Mouse (Mus musculus) neural tube, embryonic 11.5 days (tissue): ENCODE results near the gene Hook2. TPM values are rescaled to one million over a fixed set of nuclear protein-coding genes. Genes with fewer than 3 reads are reported as not detected.

Experiments
- ATAC-seq: fragments of 200-750 bp; cut with Nextera tagmentation; 2 replicates; pipeline ENCODE4 v1.8.0; 2017; ENCODE audit warnings: moderate number of reproducible peaks, mild to moderate bottlenecking, moderate TSS enrichment, moderate library complexity; ENCODE audit not compliant: insufficient read depth, low FRiP score, low TSS enrichment
- DNase-seq: peaks from one replicate; pipeline ENCODE4 v3.0.0-alpha.2; 2015; ENCODE audit warnings: low spot score
- H3K27ac ChIP-seq: fragments of 300-500 bp; sonication (generic); 2 replicates; pipeline ENCODE4 v1.5.1; 2014; ENCODE audit warnings: low read depth, mild to moderate bottlenecking, low read length
- H3K27me3 ChIP-seq: fragments of 300-500 bp; sonication (generic); 2 replicates; pipeline ENCODE4 v1.6.1; 2014; ENCODE audit warnings: mild to moderate bottlenecking, low read length, mixed read lengths; ENCODE audit not compliant: control insufficient read depth, insufficient read depth
- H3K36me3 ChIP-seq: fragments of 300-500 bp; sonication (generic); 2 replicates; pipeline ENCODE4 v1.6.1; 2014; ENCODE audit warnings: mild to moderate bottlenecking, low read length, moderate library complexity, mixed read lengths; ENCODE audit not compliant: control insufficient read depth, insufficient read depth
- H3K4me1 ChIP-seq: fragments of 300-500 bp; sonication (generic); 2 replicates; pipeline ENCODE4 v1.6.1; 2014; ENCODE audit warnings: low read length, mixed read lengths; ENCODE audit not compliant: control insufficient read depth, insufficient read depth
- H3K4me2 ChIP-seq: fragments of 300-500 bp; sonication (generic); 2 replicates; pipeline ENCODE4 v1.6.1; 2014; ENCODE audit warnings: low read depth, mild to moderate bottlenecking, moderate library complexity
- H3K4me3 ChIP-seq: fragments of 300-500 bp; sonication (generic); 2 replicates; pipeline ENCODE4 v1.5.1; 2014; ENCODE audit warnings: low read depth, low read length
- H3K9ac ChIP-seq: fragments of 300-500 bp; sonication (generic); 2 replicates; pipeline ENCODE4 v1.6.1; 2014; ENCODE audit warnings: mild to moderate bottlenecking, low read length
- H3K9me3 ChIP-seq: fragments of 300-500 bp; sonication (generic); 2 replicates; pipeline ENCODE4 v1.6.1; 2016; ENCODE audit warnings: low read length; ENCODE audit not compliant: control insufficient read depth
- WGBS: fragments of 180-500 bp; shearing (Covaris S2); extraction: QIAGEN DNeasy Blood & Tissue Kit; methylation state at CpG from one replicate; pipeline ENCODE4 v1.1.7; 2014; 5-methylcytosine and 5-hydroxymethylcytosine counted together
- polyA plus RNA-seq: library from polyadenylated mRNA; unstranded; fragments of >200 nt; fragmentation: Nextera tagmentation; extraction: Ambion mirVana; gene quantifications from 2 replicates; pipeline ENCODE4 v1.2.1, GENCODE M21; 2014

Hook2 gene
- polyA plus RNA-seq, 1 experiment from 2014 or later = 12.9 TPM

DNA sequence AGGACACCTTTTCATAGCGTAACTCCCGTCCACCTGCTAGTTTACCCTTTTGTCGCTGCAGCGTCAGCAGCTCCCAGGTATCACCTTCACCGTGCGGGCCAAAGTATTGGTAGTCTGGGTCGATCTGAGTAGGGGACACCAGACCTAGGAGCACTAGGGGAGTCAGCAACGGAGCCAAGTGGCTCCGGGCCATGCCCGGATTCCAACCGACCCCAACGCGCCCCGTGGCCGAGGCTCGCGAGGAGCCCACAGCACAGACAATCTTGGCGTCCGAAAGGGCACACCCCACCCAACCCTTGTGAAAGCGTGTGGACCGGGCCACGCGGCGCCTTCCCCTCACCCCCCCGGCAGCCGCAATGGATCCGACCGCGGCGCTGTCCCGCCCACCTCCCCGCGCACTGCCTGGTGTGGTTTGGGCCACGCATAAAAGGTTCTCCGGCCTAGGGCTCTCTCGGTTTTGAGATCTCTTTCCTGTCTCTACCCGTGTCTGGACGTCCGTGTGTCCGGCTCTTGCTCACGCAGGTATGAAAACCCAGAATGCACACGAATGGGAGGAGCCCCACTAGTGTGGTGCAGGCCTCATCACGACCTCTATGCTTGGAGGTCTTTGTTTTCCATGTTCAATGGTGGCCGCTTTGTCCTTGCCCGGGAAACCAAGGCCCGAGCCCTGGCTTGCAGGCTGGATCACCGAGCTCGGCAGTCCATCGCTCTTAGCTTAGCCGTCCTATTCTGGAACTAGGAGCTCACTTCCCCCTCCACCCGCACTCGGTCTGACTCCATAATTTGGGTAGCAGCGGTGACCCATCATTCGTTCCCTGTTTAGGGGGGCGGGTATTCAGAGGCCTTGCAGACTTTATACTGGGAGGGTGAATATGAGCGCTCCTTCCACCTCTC lies 20.9 kb upstream of the Hook2 start, which contains the start of the genes Gm49661, Prdx2 and Rnaseh2a:
Gene Gm49661 (minus strand): TSS at position 193 of the 894 bp plus-strand sequence.
Gene Prdx2 (plus strand): TSS at position 347 of the 894 bp plus-strand sequence.
Gene Rnaseh2a (minus strand): TSS at position 527 of the 894 bp plus-strand sequence.
- H3K4me3 ChIP-seq = peak within 1 kb of the TSS; percentile 77
- peak within 1 kb of the TSS; percentile 74 for H3K27ac ChIP-seq
- no peaks in the 10 kb centered on the region for H3K27me3 ChIP-seq
- no peaks in the 10 kb centered on the region; the same call in 1 of the 2 replicates for H3K36me3 ChIP-seq
- peaks cover 16% of the 10 kb centered on the region for H3K4me1 ChIP-seq
- H3K9ac ChIP-seq = peak within 1 kb of the TSS; percentile 97
- WGBS = under 1% methylated on average over 56 of the region's 56 CpGs
- no peaks in the 10 kb centered on the region for H3K9me3 ChIP-seq
- peak within 1 kb of the TSS; percentile 83 for H3K4me2 ChIP-seq
- DNase-seq (peak; percentile 86), ATAC-seq (peak; percentile 59)

DNA sequence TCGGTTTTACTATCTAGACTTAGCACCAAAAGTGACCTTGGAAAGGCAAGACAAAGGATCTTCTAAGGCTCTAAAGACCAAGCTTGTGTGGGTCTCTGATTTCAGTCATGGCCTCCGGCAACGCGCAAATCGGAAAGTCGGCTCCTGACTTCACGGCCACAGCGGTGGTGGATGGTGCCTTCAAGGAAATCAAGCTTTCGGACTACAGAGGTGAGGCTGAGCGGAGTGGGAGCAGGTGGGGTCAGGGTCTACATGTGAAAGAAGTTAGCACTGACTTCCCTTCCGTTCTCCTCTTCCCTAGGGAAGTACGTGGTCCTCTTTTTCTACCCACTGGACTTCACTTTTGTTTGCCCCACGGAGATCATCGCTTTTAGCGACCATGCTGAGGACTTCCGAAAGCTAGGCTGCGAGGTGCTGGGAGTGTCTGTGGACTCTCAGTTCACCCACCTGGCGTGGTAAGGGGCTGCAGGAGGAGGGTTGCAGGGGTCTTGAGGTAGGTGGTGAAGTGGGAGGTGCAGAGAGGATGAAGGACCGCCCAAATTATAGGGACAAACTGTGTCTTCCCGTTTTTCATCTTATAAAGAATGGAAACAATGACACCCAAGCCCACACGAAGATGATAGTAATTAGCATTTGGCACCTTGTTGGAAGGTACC lies 20.1 kb upstream of the Hook2 start:
- peaks cover 11% of the 10 kb centered on the region for H3K4me1 ChIP-seq
- WGBS = 13% methylated on average over 21 of the region's 21 CpGs
- no peak for DNase-seq

DNA sequence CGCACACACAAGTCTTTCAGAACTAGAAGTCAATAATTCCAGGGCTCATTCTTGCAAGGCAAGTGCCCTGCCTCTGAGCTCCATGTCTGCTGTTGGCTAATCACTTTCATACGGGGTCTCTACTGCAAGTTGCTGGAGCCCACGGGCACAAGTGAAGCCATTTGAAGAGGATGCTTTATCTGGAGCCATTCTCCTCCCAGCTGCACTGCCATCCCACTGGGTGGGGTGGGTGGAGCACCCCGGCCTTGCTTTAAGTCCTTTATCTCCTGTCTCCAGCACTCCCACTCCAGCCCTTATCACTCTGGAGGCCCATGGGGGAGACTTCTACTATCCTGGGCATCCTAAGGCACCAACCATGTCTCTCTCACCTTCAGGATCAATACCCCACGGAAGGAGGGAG lies 19.5 kb upstream of the Hook2 start:
- Histone ChIP-seq H3K36me3 (no peaks in the 10 kb centered on the region; the same call in 1 of the 2 replicates), H3K4me2 (peak overlapping the region; percentile 83), H3K4me1 (peaks cover 9% of the 10 kb centered on the region), H3K27ac (no peak overlapping the region), H3K4me3 (peak overlapping the region; percentile 77), H3K9me3 (no peaks in the 10 kb centered on the region), H3K9ac (peak overlapping the region; percentile 97), H3K27me3 (no peaks in the 10 kb centered on the region)
- no peak for DNase-seq
- 76% methylated on average over 5 of the region's 5 CpGs for WGBS
- no peak for ATAC-seq

More for the DNA sequence above, 20.1 kb upstream of the Hook2 start:
- peak overlapping the region; percentile 83 for H3K4me2 ChIP-seq
- H3K36me3 ChIP-seq = no peaks in the 10 kb centered on the region; the same call in 1 of the 2 replicates
- ATAC-seq = no peak
- H3K27ac ChIP-seq = peak overlapping the region; percentile 74
- peak overlapping the region; percentile 97 for H3K9ac ChIP-seq
- peak overlapping the region; percentile 77 for H3K4me3 ChIP-seq
- H3K9me3 ChIP-seq = no peaks in the 10 kb centered on the region
- H3K27me3 ChIP-seq = no peaks in the 10 kb centered on the region

DNA sequence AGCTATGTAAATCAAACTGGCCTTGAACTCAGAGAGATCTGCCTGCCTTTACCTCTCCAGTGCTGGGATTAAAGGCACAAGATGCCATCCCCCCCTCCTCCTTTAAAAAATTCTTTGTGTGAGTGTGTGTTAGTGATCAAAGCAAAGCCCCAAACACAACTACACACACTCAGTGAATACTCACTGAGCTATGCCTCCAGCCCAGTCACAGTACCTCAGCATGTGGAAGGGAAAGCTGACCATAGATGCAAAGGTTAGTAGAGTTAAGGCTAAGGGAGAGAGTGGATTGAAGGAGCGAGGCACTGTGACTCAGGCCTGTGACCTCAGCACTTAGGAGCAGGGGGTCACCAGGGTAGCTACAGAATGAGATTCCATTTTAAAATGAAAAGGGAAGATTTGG lies 17.3 kb upstream of the Hook2 start:
- peaks cover 13% of the 10 kb centered on the region for H3K27me3 ChIP-seq
- ATAC-seq (no peak), DNase-seq (no peak)
- H3K4me3 ChIP-seq = no peak overlapping the region
- peaks cover 22% of the 10 kb centered on the region for H3K4me1 ChIP-seq
- no peaks in the 10 kb centered on the region for H3K9me3 ChIP-seq
- no peak overlapping the region for H3K4me2 ChIP-seq
- no peak overlapping the region for H3K27ac ChIP-seq
- no peak overlapping the region for H3K9ac ChIP-seq
- no peaks in the 10 kb centered on the region; the same call in 1 of the 2 replicates for H3K36me3 ChIP-seq
- 94% methylated on average over 1 of the region's 1 CpGs for WGBS

DNA sequence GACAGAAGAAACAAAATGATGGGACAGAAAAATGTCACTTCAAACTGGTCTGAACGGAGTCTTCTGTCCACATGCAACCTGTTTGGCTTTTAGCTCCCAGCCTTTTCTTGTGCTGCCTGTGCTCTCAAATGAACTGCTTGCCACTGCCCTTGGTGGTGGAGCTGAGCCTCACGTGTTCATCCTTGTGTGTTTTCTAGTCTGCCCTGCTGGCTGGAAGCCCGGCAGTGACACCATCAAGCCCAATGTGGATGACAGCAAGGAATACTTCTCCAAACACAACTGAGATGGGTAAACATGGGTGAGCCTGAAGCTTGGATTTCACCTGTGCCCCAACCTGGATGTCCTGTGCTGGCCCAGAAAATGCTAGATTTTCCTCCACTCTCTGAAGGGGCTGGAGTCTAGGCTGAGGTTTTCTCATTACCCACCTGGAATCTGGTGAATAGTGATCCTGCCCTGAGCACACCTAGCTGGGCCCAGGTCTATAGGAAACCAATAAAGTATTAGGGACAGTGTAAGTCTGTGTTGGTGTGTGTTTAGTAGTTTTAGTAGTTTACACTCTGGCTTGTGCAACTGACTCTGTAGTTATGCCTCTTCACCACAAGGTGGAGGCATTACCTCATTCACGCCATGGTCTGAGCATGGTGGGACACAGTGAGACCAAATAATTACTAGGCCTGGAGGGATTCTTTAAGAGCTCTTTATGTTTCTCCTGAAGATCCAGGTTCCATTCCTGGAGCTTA lies 16.4 kb upstream of the Hook2 start:
- no peak overlapping the region for H3K27ac ChIP-seq
- DNase-seq = peak; percentile 57
- peaks cover 29% of the 10 kb centered on the region for H3K4me1 ChIP-seq
- no peak overlapping the region for H3K9ac ChIP-seq
- no peak overlapping the region for H3K4me2 ChIP-seq
- H3K9me3 ChIP-seq = no peaks in the 10 kb centered on the region
- no peak for ATAC-seq
- H3K4me3 ChIP-seq = no peak overlapping the region
- peaks cover 21% of the 10 kb centered on the region for H3K27me3 ChIP-seq
- no peaks in the 10 kb centered on the region; the same call in 1 of the 2 replicates for H3K36me3 ChIP-seq
- 68% methylated on average over 4 of the region's 4 CpGs for WGBS

DNA sequence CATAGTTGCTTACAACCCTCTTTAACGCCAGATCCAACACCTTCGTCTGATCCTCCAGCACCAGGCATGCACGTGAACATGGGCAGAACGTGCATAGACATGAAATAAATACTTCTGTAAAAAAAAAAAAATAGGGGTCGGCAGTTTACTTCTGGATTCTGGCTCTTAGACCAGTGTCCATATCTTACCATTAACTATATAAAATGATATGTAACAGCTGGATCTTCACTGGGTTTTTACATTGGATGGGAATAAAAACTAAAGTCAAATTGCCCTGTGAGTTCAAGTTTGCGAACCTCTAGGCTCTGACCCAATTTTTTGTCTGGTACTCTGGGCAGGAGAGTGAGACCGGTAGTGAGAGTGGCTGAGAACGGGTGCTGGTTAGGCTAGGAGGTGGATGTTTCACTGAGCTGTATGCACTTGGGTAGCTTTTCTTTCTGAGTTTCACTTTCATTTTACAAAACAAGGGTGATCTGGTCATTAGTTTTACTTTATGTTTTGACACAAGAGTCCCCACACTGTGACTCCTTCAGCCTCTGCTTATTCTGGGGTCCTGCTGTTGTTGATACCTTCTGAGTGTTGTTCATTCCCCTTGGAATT lies 15.8 kb upstream of the Hook2 start:
- Histone ChIP-seq H3K4me3 (no peak overlapping the region), H3K4me2 (no peak overlapping the region), H3K9me3 (no peaks in the 10 kb centered on the region), H3K27ac (no peak overlapping the region), H3K27me3 (peaks cover 27% of the 10 kb centered on the region), H3K4me1 (peaks cover 34% of the 10 kb centered on the region), H3K9ac (no peak overlapping the region), H3K36me3 (no peaks in the 10 kb centered on the region; the same call in 1 of the 2 replicates)
- no peak for ATAC-seq
- DNase-seq = no peak
- 82% methylated on average over 8 of the region's 8 CpGs for WGBS

DNA sequence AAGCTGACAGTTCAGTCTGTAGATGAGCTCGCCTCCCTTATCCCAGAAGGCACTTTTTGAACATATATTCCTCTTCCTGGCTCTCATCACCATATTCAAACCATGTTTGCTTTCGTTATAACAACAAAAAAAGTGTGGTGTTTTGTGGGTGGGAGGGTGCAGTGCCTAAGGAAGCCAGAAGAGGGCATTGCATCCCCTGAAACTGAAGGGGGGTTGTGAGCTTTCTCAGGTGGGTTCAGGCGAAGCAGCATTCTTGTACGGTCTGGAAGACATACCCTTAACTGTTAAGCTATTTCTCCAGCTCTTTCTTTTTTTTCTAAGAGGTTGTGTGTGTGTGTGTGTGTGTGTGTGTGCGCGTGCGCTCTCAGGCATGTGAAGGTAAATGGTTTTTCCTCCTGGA lies 15.0 kb upstream of the Hook2 start:
- Histone ChIP-seq H3K4me1 (peaks cover 40% of the 10 kb centered on the region), H3K4me3 (no peak overlapping the region), H3K36me3 (no peaks in the 10 kb centered on the region; the same call in 1 of the 2 replicates), H3K9me3 (no peaks in the 10 kb centered on the region), H3K4me2 (no peak overlapping the region), H3K27ac (no peak overlapping the region), H3K9ac (no peak overlapping the region), H3K27me3 (peaks cover 34% of the 10 kb centered on the region)
- DNase-seq = peak; percentile 50
- no peak for ATAC-seq
- WGBS = 33% methylated on average over 7 of the region's 7 CpGs
